Mouse (Mus musculus): ENCODE measurements around the gene Cdk1.

Cdk1 gene

GRCm38 (mm10) chr10:69305600-69305999 lies 47.1 kb downstream of the Cdk1 start:
- DNase-seq = peak; percentile 60

GRCm38 (mm10) chr10:69304819-69305218 lies 47.9 kb downstream of the Cdk1 start:
- no peak for DNase-seq

DNA sequence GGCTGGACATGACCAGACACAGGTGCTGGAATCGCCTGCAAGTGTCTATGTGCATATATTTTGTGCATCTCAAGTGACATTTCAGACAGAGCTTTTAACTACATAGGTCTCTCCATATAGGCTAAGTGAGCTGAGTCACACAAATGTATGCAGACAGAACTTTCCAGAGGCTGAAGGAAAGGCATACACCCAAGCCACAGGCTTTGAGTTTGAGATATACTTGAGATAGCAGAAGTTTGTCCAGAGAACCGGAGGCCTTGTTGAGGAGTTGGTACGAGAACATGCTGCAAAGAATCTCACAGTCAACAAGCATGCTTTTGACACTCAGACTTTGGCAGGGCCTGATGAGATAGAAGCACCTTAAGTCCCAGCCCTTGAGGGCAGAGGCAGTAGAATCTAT lies 50.1 kb downstream of the Cdk1 start:
- DNase-seq = no peak

- no peak for DNase-seq
Observed at GRCm38 (mm10) chr10:69299985-69300384, 52.8 kb downstream of the Cdk1 start.

DNA sequence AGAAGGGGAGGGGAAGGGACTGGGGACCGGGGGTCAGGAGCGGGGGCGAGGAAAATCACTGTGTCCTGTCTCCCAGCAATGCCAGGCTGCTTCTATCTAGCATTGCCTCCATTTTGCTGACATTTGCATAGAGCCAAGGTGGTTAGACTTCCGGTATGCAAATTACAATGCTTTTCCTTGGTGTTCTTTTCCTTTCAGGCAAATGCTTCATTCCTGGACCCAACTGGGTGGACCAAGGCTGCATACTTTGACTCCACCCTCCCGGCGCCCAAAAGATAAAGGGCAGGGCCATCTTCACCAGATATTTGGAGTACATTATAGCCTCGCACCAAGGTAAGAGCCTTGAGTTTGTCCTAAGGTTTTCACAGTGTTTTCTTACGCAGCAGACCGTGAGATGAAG lies 56.8 kb downstream of the Cdk1 start:
- no peak for DNase-seq

- DNase-seq = no peak
Observed at GRCm38 (mm10) chr10:69290736-69291135, 62.0 kb downstream of the Cdk1 start.

DNA sequence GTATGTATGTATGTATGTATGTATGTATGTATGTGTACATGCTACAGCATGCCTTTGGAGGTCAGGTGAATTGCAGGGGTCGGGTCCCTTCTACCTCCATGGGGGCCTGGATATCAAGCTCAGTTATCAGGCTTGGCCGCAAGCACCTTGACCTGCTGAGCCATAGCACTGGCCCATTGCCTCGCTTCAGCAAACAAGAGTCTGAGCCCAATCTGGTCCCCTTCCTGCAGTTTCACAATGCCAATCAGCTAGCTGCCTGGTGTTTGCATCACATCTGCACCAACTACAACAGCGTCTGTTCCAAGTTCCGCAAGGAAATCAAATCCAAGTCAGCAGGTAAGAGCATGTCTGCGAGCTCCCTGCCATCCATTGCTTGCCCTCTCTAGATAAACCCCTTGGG lies 64.0 kb downstream of the Cdk1 start:
- no peak for DNase-seq

- DNase-seq = no peak
Observed at GRCm38 (mm10) chr10:69288086-69288485, 64.7 kb downstream of the Cdk1 start.

DNA sequence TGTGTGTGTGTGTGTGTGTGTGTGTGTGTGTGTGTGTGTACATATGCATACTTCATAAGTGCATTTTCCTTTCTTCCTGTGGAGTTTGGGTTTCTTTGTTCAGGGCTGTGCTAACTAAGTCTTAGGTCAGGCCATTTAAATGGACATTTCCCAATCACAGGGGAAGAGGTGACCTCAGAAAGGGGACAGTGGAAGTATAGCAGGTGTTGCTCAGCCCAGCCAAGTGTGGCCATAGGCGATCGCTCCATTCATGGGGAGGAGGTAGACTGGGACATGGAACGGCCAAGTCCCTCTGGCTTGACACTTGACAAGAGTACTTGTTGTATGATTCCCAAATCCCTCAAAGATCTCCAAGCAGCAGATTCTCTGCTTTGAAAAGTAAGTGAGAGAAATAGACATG lies 65.8 kb downstream of the Cdk1 start:
- DNase-seq = no peak

Measured in kidney, postnatal 10 days (tissue).